Mouse (Mus musculus): Measurements from ENCODE around the gene Arhgap28.

Gene Arhgap28

DNA sequence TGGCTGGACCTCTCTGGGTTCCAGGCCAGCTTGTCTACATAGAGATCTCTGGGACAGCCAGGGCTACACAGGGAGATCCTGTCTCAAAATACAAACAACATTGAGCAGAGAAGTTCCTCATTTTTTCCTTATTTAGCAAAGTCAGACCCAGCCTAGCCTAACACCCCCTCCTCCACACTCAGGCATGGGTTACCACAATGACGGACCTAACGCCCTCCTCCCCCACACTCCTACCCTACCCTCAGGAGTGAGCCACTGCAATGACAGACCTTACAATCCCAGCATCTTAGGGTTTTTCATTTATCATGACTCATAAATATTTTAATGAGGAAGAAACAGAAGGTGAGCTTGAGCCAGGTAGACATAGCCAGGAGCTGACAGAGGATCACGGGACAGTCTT is 73.0 kb downstream of the Arhgap28 start:
- DNase-seq = peak; percentile 37

DNA sequence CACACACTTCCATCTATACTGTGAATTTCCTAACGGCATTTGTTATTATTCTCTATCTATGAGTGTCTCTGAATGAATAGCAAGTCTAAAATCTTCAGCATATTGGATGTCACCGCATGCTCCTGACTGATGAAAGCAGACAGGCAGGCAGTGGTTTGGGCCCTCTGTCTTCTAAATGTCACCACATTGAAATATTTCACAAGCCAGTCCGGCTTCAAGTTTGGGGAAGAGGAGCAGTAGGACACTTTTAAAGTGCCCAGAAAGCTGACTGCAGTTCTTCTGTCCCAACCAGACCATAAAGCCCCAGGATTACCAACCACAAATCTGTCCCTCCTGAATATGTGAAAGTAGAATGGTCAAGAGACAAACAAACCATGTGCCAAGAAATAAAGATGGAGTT is 73.5 kb downstream of the Arhgap28 start:
- DNase-seq = peak; percentile 52

DNA sequence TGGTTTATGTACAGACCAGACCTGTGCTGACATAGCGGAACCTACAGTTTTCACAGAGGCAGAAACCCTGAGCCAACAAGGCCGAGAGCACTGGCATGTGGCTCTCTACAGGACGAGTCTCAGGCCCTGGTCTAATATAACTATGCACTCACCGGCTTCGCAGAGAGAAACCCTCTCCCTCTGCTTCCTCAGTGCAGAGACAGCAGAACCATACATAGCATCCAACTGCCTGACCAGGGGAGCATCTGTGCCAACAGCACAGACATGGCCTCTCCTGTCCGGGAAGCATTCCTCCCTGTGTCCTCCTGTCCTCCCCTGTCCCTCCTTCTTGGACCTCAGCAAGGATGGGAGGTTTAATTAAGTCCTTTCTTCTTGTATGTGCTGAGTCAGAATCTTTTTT is 75.6 kb downstream of the Arhgap28 start:
- DNase-seq = peak; percentile 75

DNA sequence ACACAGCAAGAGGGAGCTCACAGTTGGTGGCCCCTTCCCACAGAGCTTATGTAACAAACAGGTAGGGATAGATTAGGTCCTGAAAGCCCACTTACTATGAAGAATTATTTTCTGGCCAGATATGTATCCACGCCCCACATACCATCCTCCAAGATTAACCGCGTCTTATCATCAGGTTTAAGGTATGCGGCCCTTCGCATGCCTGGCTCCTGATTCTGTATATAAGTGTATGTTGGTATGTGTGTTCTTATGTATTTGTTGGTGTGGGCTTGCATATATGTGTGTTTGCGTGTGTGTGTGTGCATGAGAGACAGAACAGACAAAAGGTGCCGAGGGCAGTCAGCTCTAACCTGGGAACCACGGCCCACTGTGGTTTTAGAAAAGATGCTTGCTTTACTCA is 76.1 kb downstream of the Arhgap28 start:
- peak; percentile 43 for DNase-seq

DNA sequence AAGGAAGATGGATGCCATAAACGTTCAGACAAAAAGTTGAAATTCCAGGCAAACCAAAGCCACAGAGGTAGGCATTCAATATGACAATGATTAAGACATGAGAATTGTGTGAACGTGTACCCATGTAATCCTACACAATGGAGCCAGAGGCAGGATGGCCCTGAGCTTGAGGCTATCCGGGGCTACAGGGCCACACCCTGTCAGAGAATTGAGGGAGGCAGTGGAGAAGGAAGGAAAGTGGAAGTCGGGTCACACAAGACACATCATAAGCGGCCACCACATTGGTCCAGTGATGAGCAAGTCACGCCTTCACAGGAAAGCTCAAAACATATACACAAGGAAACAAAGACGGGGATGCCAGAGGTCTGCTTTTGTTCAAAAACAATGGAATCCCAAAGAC is 84.0 kb downstream of the Arhgap28 start:
- peak; percentile 68 for DNase-seq

DNA sequence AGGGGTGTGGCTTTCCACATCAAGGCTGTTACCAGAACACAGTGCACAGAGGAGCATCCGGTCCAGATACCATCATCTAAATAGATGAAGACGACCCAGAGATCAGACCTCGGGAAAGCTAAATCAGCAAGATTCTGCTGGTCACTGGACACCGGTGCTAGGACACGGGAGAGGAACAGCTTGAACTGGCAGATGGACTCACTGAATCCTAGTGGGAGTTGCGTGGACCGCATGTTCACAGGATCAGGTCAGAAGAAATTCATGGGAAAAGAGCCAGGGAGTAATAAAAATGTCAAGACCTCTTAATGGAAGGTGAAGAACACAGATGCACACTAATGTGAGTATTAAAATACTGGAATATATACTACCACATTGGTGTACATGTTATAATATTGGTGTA is 85.7 kb downstream of the Arhgap28 start:
- DNase-seq = peak; percentile 35

DNA sequence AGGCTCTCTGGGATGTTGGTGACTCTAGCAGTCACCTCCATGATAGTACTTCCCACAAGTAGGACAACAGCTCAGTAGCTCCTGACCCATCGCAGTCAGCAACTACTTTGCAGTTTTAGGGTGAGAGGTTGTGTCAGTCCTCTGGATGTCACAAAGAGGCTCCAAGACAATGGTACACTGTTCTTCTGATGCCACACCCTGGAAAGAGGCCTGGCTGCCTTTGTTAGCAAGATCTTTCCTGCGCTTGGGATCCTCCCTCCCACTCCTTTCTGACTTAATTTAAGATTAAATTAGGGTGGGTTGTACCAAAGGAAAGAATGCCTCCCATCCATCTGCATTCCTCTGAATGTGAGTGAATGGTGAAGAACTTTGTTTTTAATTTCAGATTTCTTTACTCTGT is 87.0 kb downstream of the Arhgap28 start:
- peak; percentile 56 for DNase-seq

DNA sequence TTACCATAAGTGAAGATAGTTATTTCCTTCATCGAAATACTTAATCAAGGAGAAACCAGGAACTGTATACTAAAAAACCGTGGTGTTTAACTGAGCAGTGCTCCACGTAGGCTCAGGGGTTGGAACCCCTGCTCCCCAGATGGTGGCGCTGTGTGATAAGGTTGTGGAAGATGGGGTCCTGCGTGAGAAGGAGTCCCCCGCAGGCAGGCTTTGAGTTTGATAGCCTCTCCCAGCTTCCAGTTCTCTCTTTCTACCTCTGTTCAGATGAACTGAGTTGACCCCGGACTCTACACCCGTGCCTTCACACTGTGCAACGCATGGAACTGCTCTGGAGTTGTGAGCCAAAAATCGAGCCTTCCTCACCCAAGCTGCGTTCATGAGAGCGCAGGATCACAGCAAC is 91.3 kb downstream of the Arhgap28 start:
- DNase-seq = peak; percentile 88

DNA sequence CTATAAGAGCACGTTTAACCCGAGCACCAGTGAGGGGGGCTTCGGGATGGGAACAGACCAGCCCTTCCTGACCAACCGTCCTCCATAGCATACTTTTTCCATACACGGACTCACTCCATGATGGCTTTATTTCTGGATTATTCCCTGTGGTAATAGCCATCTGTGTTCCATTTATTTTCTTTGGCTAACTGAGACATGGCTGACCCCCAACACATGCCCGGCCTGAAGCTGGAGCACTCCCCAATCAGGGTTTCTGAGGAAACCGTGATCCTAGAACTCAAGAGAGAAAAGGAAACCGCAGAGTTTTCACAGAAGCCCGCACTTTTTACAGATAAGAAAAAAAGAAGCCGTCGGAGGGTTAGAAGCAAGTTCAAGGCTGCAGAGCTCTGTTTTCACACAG is 91.9 kb downstream of the Arhgap28 start:
- DNase-seq = peak; percentile 76

DNA sequence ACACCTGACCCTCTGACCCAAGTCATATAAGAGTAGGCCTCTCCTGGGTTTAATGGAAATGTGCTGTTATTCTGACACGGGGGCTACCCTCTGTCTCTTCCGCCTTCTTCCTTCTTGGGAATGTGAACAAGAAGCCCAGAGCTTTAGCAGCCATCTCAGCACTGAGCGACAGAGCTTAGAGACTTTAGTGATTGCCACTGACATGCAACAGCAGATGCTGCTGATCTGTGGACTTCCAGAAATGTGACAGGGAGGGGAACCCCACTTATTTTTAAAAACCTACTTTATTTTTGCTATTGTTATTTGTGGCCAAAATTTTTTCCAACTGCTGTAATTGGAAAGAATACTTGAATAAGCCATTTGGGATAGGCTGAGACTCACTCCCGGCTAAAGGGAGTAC is 95.4 kb downstream of the Arhgap28 start:
- DNase-seq = peak; percentile 73

DNA sequence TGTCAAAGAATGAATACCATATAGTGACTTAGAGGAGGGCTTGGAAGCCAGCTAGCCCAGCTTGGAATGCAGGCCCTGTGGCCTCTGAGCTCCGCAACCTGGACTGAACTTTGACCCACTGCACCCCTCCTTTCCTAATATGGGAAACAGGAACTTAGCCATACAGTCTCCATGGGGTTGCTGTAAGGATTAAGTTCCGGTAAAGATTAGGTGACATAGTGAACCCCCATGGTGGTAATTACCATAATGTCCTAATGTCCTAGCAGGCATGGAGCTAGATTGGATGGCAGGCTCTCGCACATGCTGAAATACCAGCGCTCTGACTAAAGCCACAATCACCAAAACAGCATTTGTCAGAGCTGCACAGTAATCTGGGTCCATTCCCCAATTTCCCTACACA is 95.8 kb downstream of the Arhgap28 start:
- DNase-seq = peak; percentile 72

DNA sequence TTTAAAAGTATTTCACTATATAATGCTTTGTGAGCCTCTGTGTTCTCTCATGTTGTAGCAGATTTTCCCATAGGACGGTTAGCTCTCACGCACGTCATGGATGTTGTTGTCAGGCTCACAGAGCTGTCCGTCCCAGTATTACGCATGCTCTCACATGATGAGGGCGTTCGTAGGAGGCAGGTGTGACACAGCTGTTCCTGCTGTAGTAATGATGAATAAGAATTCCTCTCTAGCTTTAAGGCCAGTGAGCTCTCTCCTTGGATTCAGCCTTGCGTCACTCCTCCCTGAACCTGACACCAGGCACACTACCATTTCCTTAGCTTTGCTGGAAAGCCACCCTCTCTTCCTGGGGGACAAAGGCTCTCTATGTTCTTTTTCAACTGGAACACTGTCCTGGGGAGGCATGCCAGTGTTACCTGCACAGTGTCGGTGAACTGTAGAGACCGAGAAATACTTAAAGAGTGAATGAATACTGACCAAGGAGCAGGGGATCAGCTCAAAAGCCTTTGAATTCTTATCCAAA is 96.3 kb downstream of the Arhgap28 start:
- peak; percentile 81 for DNase-seq

DNA sequence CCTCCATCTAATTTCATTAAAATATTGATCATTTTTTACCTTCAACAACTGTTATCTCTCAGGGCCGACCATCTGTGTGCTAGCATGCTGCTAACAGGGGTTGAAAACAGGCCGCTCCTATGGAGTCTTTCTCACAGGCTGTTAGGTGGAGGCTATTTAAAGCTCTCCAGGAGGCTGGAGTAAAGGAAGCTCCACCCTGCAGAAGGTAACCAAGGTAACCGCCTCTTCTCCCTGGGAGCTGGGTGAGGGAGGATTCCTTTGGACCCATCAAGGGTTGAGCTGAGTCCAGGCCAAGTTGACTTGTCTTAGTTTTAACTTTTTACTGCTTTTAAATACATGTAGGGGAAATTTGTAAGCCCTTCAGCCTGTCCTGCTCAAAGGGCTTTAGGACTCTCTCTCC is 97.7 kb downstream of the Arhgap28 start:
- DNase-seq = peak; percentile 72

DNA sequence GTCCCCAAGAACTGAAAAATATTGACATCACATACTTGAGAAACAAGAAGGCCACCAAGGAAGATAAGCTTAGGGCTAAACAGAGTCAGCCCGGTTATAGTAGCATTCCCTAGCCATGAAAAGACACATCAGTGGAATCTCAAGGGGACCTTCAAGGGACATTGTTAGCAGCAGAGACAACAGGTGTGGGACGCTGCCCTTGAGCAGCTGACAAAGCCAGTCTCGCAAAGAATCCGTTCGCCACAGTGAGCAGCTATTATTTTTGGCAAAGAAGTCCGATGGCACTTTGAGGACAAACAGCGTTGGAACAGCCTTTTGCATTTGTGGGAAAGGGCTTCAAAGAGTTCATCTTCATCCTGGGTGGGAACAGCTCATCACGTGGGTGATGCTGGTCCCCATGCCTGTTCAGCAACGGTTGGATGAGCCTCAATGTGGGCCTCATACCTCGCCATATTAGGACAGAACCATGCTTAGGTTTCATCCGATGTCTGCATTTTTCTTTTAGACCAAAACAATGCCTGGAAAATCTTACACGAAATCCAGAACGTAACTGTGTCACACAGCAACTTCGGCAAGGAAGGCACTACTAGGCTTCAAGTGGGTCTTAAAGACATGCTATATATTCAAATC is 99.5 kb downstream of the Arhgap28 start:
- DNase-seq = peak; percentile 80

DNA sequence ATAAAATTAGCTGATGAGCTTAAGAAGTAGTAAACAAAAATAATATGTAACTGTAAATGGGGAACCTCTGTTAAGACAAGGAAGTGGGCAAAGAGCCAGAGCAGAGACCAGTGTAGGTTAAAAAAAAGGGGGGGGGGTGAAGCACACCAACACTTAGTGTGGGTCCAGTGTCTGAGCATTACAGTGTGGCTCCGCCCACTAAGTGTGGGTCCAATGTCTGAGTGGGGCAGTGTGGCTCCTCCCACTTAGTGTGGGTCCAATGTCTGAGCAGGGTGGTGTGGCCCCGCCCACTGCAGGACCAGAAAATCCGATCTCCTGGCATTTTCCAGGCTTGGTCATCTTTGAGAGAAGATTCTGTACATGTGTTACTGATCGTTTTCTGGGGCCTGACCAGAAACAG is 101.1 kb downstream of the Arhgap28 start:
- DNase-seq = peak; percentile 70

DNA sequence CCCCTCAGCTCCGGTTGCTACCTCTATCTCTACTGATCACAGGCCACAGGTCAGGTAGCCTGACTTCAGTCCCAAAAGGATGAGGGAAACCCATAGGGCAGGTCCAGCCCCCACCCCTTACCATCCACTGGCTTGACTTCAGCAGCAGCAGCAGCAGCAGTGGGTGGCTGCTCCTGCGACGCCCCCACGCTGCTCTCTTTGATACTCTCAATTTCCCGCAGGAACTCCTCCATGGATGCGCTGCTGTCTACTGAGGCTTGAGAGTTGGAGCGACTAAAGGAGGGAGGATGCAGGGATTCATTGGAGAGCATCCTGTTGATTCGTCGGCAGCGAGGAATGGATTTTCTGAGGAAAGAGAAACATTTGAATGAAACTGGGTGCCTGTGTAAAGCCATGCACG is 102.8 kb downstream of the Arhgap28 start:
- peak; percentile 62 for DNase-seq

DNA sequence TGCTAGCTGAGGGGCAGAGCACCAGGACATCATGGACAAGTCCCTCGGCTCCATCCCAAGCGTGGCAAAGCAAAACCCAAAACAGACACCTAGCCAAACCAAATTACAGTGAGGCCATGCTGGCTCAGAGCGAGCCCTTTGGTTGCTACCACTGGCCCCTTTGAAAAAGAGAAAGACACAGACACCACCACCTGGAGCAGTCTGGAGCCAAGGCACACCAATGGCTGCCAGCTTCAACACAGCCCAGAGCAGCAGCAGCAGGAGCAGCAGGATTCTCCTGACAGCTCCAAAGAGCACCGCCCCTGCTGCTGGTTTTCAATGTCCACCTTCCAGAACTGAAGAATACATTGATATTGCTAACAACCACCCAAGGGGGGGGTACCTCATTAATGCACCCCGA is 104.5 kb downstream of the Arhgap28 start:
- peak; percentile 65 for DNase-seq

DNA sequence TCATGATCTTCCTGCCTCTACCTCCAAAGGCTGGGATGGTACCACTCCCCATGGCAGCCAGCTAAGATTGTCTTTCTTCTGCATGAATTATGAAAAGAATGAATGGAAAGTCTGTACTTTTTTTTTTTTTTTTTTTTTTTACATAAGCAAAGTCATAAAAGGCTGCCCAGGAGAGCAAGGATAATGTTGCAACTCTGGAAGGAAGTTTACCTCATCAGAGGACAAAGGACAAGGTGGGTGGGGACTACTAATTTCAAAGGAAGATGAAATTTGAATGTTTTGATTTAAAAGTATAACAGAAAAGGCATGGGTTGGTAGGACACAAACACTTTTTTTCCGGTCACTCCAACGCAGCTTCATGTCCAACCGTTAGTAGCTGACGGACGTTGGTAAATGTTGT is 107.5 kb downstream of the Arhgap28 start:
- no peak for DNase-seq

DNA sequence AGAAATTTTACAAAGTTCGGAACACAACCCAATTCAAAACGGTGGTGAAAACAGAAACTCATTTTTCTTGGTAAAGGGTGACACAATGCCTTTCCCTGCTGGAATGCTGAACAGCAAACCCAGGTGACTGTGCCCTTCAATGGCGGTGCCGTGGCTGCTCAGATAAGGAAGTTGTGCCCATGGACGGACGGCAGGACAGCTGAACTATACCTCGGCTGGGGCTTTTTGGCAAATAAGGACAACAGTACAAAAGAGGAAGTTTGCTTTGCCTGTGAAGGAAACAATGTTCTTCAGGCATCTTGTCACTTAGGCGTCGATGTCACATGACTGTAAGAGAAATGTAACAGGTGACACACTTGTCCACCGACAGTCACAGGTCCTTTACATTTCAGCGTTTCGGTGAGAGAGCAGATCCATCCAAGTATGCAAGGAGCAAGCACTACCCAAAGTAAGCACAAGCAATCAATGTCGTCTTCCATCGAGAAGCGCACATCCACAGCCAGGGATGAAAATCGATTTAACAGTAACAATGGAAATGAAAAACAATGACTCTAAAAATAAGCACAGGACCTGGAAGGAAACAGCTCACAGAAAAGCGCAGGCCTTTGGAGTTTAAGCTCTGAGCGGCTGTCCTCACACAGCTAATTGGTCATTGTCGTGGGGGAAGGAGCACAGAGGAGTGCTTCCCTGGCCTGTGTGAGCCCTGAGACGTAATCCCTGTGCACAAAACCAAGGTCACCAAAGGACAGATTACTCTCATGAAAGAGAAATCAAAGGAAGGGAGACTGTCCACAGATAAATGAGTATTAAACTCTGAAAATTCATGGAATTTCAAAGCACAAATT is 114.2 kb downstream of the Arhgap28 start:
- peak; percentile 96 for DNase-seq

DNA sequence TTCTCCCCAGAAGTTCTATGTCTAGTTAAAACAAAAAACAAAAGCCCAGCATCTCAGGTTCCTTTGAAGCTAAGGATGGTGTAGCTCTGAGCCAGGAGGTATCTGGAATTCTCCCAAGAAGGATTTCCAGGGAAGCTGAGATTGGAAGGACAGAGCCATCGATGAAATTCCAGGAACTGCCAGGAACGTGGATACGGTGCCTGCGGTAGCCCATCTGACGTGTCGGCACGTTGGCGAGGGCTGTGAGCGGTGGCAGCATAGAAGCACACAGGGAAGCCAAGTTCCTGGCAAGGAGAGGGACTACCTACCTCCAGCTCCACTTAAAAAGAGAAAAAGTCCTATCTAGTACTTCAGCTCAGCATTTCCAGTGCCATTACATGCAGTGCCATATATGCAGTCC is 115.8 kb downstream of the Arhgap28 start:
- no peak for DNase-seq

DNA sequence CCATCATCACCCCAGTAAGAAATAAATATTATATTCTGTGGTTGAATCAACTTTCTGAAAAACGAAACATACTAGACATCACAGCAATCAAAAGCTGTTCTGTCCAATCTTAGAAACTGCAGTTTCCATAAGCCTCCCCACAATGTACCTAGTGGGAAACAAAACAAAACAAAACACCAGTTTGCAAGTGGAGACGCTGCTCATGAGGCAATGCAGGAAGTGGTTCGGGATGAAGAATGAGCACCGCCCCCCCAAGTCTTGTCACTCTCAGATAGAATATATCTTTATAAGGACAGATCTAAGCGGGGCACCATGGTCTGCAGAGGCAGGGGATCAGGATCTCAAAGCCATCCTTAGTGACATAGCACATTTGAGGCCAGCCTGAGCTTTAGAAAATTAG is 117.6 kb downstream of the Arhgap28 start:
- DNase-seq = no peak

DNA sequence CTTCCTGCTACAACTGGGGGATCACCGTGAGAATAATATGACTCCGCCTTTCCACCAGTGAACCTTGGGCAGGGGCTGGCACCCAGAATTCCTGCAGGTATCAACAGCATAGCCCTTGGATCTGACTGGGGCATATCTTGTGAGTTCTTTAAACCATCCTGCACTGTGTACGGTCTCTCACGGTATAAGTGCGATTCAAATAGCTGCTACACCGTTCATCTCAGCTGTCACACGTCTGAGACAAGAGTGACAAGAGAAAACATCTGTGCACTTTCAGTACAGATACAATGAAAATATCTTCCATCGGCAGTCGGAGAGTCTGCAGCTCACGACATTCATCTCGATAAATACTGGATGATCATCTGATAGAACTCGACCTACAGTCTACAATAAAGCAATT is 126.3 kb downstream of the Arhgap28 start:
- DNase-seq = no peak

DNA sequence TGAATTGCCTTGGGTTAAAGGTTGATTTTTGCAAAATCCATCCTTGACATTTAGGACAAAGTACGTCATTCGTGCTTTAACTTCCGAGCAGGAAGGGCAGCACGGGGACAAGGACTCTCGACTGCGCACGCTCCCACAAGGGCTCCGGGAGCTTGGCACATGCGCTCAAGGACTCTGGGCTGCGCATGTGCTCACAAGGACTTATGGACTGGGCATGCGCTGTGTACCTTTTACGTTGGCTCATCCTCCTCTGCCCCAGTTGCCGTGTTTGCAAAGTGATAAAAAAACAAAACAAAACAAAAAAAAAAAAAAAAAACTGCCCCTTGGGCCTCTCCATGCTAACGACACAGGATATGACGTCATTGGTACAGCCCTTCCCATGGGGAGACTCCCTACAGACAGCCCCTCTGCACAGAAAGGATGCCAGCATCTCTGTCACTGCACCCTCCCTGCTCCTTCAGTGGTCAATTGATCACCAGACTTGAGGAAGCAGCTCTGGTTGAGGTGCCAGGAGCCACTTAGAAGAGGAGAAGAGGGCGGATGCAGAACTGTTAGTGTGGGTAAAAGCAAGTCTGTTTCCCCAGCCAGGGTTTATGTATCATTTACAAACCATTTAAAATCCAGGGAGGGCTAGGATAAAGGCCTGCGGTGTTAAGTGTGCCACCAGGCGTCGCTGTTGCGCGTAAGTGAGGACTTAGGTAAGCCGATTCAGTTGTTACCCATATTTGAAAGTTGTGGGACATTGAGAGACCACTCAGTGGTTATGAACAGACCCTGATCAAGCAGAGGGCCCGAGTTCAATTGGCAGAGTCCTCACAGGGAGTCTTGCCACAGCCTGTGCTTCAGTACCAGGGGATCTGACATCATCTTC is 134.0 kb downstream of the Arhgap28 start:
- DNase-seq = peak; percentile 91
